Mouse (Mus musculus) activated CD4-positive, CD25-positive, alpha-beta regulatory T cell (primary cell): ENCODE measurements around the gene Dnaaf2. TPM values are rescaled to one million over a fixed set of nuclear protein-coding genes. Genes with fewer than 3 reads are reported as not detected.

ENCODE experiments used
- polyA plus RNA-seq, 2 experiments: library from polyadenylated mRNA; unstranded; fragments of 100-300 nt; shearing (Covaris generic); gene quantifications; one replicate each; pipeline ENCODE4 v1.2.1; 2017

Dnaaf2 gene
- 10 to 100 TPM in 1 of 2 experiments, 1 to 10 TPM in 1; 6.6 to 11.4 TPM for polyA plus RNA-seq

GRCm38 (mm10) chr12:69198164-69198535, at the start of gene Dnaaf2:
Gene Dnaaf2, minus strand, starts transcription at chr12:69198429.

GRCm38 (mm10) chr12:69240876-69241275, 42.6 kb upstream of the Dnaaf2 start, which contains the start of gene Klhdc1:
Gene Klhdc1, plus strand, starts transcription at chr12:69241176.

GRCm38 (mm10) chr12:69227776-69228466, 29.7 kb upstream of the Dnaaf2 start, which contains the start of gene Pole2:
Gene Pole2, minus strand, starts transcription at chr12:69228195.

GRCm38 (mm10) chr12:69204052-69204833, 6.0 kb upstream of the Dnaaf2 start, which contains the start of gene Gm49384:
Gene Gm49384, minus strand, starts transcription at chr12:69204267.

GRCm38 (mm10) chr12:69196444-69197377, 1.5 kb downstream of the Dnaaf2 start, which contains the start of gene Gm49383:
Gene Gm49383, minus strand, starts transcription at chr12:69197104.

GRCm38 (mm10) chr12:69183583-69184308, 14.5 kb downstream of the Dnaaf2 start, which contains the start of the genes Rpl36al and Mgat2:
Gene Rpl36al, minus strand, starts transcription at chr12:69184083.
Gene Mgat2, plus strand, starts transcription at chr12:69184157.

GRCm38 (mm10) chr12:69168461-69169106, 29.6 kb downstream of the Dnaaf2 start, which contains the start of gene Lrr1:
Gene Lrr1, plus strand, starts transcription at chr12:69168814.

GRCm38 (mm10) chr12:69158765-69159577, 39.3 kb downstream of the Dnaaf2 start, which contains the start of gene Rps29:
Gene Rps29, minus strand, starts transcription at chr12:69159186.

Other genes starting within 250 kb of the Dnaaf2 start
- 1,000 to 10,000 TPM; 1,337 to 2,600 TPM for gene Rps29, start 39.2 kb downstream of the Dnaaf2 start, polyA plus RNA-seq
- 1 to 10 TPM; 1.3 to 1.7 TPM for gene Lrr1, start 29.6 kb downstream of the Dnaaf2 start, polyA plus RNA-seq
- 100 to 1,000 TPM; 465 to 547 TPM for gene Rpl36al, start 14.3 kb downstream of the Dnaaf2 start, polyA plus RNA-seq
- gene Mgat2, start 14.3 kb downstream of the Dnaaf2 start, polyA plus RNA-seq = 10 to 100 TPM; 65.6 to 84.3 TPM
- 10 to 100 TPM; 11.7 to 14.9 TPM for gene Gm49383, start 1.3 kb downstream of the Dnaaf2 start, polyA plus RNA-seq
- 10 to 100 TPM; 13.1 to 17.3 TPM for gene Gm49384, start 5.8 kb upstream of the Dnaaf2 start, polyA plus RNA-seq
- 10 to 100 TPM; 12.0 to 39.2 TPM for gene Pole2, start 29.8 kb upstream of the Dnaaf2 start, polyA plus RNA-seq
- gene Klhdc1, start 42.7 kb upstream of the Dnaaf2 start, polyA plus RNA-seq = 10 to 100 TPM; 25.9 to 92.7 TPM
- 100 to 1,000 TPM in 1 of 2 experiments, 10 to 100 TPM in 1; 58.4 to 196 TPM for gene Klhdc2, start 98.3 kb upstream of the Dnaaf2 start, polyA plus RNA-seq
- gene Nemf, start 158.7 kb upstream of the Dnaaf2 start, polyA plus RNA-seq = 100 to 1,000 TPM in 1 of 2 experiments, 10 to 100 TPM in 1; 97.8 to 124 TPM
- 100 to 1,000 TPM; 257 to 364 TPM for gene Arf6, start 173.7 kb upstream of the Dnaaf2 start, polyA plus RNA-seq
- gene Gm9887, start 174.0 kb upstream of the Dnaaf2 start, polyA plus RNA-seq = 1 to 10 TPM; 3.4 to 4.1 TPM